Mouse (Mus musculus) limb, embryonic 10.5 days (tissue): ENCODE results near the gene Pcbd1. TPM values are rescaled to one million over a fixed set of nuclear protein-coding genes. Genes with fewer than 3 reads are reported as not detected.

ENCODE experiments used
- DNase-seq: peaks from one replicate; pipeline ENCODE4 v3.0.0-alpha.2; 2017; ENCODE audit warnings: low spot score
- H3K27ac ChIP-seq: fragments of 300-500 bp; sonication (generic); 2 replicates; pipeline ENCODE4 v1.5.1; 2016; ENCODE audit warnings: mild to moderate bottlenecking
- H3K27me3 ChIP-seq: fragments of 300-500 bp; sonication (generic); 2 replicates; pipeline ENCODE4 v1.6.1; 2016; ENCODE audit warnings: low read depth, mild to moderate bottlenecking; ENCODE audit not compliant: poor library complexity, severe bottlenecking
- H3K36me3 ChIP-seq: fragments of 300-500 bp; sonication (generic); 2 replicates; pipeline ENCODE4 v1.6.1; 2016; ENCODE audit warnings: mild to moderate bottlenecking, moderate library complexity
- H3K4me1 ChIP-seq: fragments of 300-500 bp; sonication (generic); 2 replicates; pipeline ENCODE4 v1.6.1; 2016
- H3K4me3 ChIP-seq: fragments of 300-500 bp; sonication (generic); 2 replicates; pipeline ENCODE4 v1.5.1; 2016; ENCODE audit warnings: mild to moderate bottlenecking, moderate library complexity
- H3K9me3 ChIP-seq: fragments of 300-500 bp; sonication (generic); replicated peaks from 2 replicates; pipeline ENCODE4 v1.6.1; 2016; ENCODE audit warnings: mild to moderate bottlenecking
- WGBS: fragments of 180-500 bp; shearing (Covaris S2); methylation state at CpG from one replicate; pipeline ENCODE4 v1.1.7; 2016; 5-methylcytosine and 5-hydroxymethylcytosine counted together
- microRNA-seq: library from miRNA; unstranded; fragments of <30 nt; microRNA quantifications from one replicate; pipeline ENCODE4, GENCODE M21; 2017
- polyA plus RNA-seq: library from polyadenylated mRNA; unstranded; fragments of >200 nt; fragmentation: Nextera tagmentation; extraction: Ambion mirVana; gene quantifications from 2 replicates; pipeline ENCODE4 v1.2.1, GENCODE M21; 2016

Pcbd1 gene
- polyA plus RNA-seq, 1 experiment from 2014 or later, result 22.1 TPM

GRCm38 (mm10) chr10:61123276-61123913 lies 34.3 kb downstream of the Pcbd1 start:
- peaks cover 48% of the 10 kb centered on the region for H3K36me3 ChIP-seq
- WGBS, result 92% methylated on average over 3 of the region's 3 CpGs

DNA sequence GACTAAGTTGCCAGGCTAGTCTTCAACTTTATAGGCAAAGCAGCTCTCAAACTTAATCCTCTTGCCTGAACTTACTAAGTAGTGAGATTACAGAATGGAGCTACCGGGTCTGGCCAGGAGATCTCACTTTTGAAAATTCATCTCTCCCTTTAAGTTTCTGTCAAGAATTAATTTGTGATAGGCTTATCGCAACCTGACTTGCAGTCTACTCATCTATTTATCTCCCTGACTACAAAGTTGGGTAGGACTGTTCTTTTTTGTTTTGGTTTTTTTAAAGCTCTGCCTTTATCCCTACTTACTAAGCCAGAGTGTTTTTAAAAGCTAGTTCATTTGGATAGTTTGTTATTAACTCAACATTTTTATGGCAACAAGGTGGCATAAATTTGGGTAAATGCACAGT lies 35.3 kb downstream of the Pcbd1 start:
- Histone ChIP-seq H3K9me3 (no peaks in the 10 kb centered on the region), H3K4me3 (no peak overlapping the region), H3K27ac (no peak overlapping the region), H3K27me3 (no peaks in the 10 kb centered on the region), H3K4me1 (no peaks in the 10 kb centered on the region), H3K36me3 (peaks cover 42% of the 10 kb centered on the region)
- WGBS, result 95% methylated on average over 2 of the region's 2 CpGs
- DNase-seq, result no peak

More at GRCm38 (mm10) chr10:61123276-61123913, 34.3 kb downstream of the Pcbd1 start:
- H3K27me3 ChIP-seq, result no peaks in the 10 kb centered on the region
- H3K4me1 ChIP-seq, result no peaks in the 10 kb centered on the region
- no peak overlapping the region for H3K4me3 ChIP-seq
- no peak overlapping the region for H3K27ac ChIP-seq
- DNase-seq, result no peak
- H3K9me3 ChIP-seq, result no peaks in the 10 kb centered on the region

GRCm38 (mm10) chr10:61128701-61129365 lies 39.7 kb downstream of the Pcbd1 start:
- Histone ChIP-seq H3K4me3 (no peak overlapping the region), H3K27ac (no peak overlapping the region), H3K9me3 (no peaks in the 10 kb centered on the region), H3K36me3 (peaks cover 22% of the 10 kb centered on the region), H3K4me1 (peaks cover 2% of the 10 kb centered on the region; the same call in 1 of the 2 replicates), H3K27me3 (no peaks in the 10 kb centered on the region)
- no peak for DNase-seq
- WGBS, result 90% methylated on average over 1 of the region's 1 CpGs

GRCm38 (mm10) chr10:61130959-61131358 lies 41.8 kb downstream of the Pcbd1 start:
- Histone ChIP-seq H3K9me3 (no peaks in the 10 kb centered on the region), H3K4me3 (no peak overlapping the region)
- 82% methylated on average over 3 of the region's 3 CpGs for WGBS

DNA sequence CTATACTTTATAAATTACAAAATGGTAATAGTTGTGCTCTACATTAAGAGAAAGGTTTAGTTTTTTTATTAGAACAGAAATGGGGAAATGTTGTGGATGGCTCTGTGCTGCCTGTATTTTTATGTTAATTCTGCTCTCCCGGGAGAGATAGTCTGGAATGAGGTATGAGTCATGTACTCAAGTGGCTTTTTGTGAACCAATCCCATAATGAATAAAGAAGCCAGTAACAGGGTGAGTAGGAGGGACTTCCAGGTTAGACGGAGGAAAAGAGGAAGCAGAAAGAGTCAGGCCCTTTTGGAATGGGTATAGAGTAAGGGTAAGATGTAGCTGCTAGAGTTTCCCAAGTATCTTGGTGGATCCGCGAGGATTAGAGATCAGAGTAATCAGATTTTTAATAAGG lies 44.9 kb downstream of the Pcbd1 start:
- Histone ChIP-seq H3K27me3 (no peaks in the 10 kb centered on the region), H3K9me3 (no peaks in the 10 kb centered on the region), H3K36me3 (peaks cover 18% of the 10 kb centered on the region), H3K4me3 (no peak overlapping the region), H3K4me1 (peaks cover 2% of the 10 kb centered on the region; the same call in 1 of the 2 replicates), H3K27ac (no peak overlapping the region)
- WGBS, result 89% methylated on average over 4 of the region's 4 CpGs
- no peak for DNase-seq

More at GRCm38 (mm10) chr10:61130959-61131358, 41.8 kb downstream of the Pcbd1 start:
- H3K36me3 ChIP-seq, result peaks cover 24% of the 10 kb centered on the region
- no peaks in the 10 kb centered on the region for H3K27me3 ChIP-seq
- DNase-seq, result no peak
- peaks cover 2% of the 10 kb centered on the region; the same call in 1 of the 2 replicates for H3K4me1 ChIP-seq
- no peak overlapping the region for H3K27ac ChIP-seq

DNA sequence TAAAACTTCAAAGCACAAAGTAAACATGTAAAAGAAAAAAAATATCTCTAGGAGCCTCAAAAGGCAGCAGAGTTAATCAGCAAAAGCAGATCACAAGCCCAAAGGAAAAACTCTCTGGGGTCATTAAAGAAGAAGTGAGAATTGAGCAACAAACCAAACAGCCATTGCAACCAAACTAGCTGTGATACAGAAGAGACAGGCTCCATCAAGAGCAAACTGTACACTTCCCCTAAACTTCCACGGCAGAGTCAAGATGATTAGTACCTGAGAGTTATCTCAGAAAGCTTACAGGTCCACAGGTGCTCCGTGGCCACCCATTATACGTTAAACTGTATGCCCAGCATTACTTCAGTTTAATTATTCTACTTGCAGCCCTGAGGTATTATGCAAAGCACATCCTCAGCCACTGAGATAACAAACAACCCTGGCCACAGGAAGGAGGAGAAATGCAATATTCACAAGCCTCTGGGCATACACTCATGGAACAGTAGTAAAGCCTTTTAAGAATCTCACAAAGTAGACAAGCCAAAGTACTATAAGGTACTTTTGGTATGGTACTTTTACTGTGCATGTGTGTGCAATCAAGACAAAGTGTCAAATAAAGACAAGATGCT lies 46.2 kb downstream of the Pcbd1 start:
- WGBS, result 63% methylated on average over 3 of the region's 3 CpGs
- H3K27me3 ChIP-seq, result no peaks in the 10 kb centered on the region

GRCm38 (mm10) chr10:61137567-61137966 lies 48.4 kb downstream of the Pcbd1 start:
- H3K36me3 ChIP-seq, result peaks cover 31% of the 10 kb centered on the region
- DNase-seq, result no peak
- no peak overlapping the region for H3K4me3 ChIP-seq
- no peaks in the 10 kb centered on the region for H3K27me3 ChIP-seq
- no peak overlapping the region for H3K27ac ChIP-seq
- no peaks in the 10 kb centered on the region for H3K9me3 ChIP-seq
- no peaks in the 10 kb centered on the region for H3K4me1 ChIP-seq
- 91% methylated on average over 1 of the region's 1 CpGs for WGBS

More for the DNA sequence above, 46.2 kb downstream of the Pcbd1 start:
- H3K9me3 ChIP-seq, result no peaks in the 10 kb centered on the region
- H3K27ac ChIP-seq, result no peak overlapping the region
- peaks cover 22% of the 10 kb centered on the region for H3K36me3 ChIP-seq
- peaks cover 2% of the 10 kb centered on the region; the same call in 1 of the 2 replicates for H3K4me1 ChIP-seq
- no peak for DNase-seq
- H3K4me3 ChIP-seq, result no peak overlapping the region

GRCm38 (mm10) chr10:61143343-61143742 lies 54.2 kb downstream of the Pcbd1 start:
- no peaks in the 10 kb centered on the region for H3K9me3 ChIP-seq
- H3K27me3 ChIP-seq, result no peaks in the 10 kb centered on the region
- H3K36me3 ChIP-seq, result peaks cover 27% of the 10 kb centered on the region
- peaks cover 17% of the 10 kb centered on the region for H3K4me1 ChIP-seq
- H3K27ac ChIP-seq, result no peak overlapping the region
- 95% methylated on average over 2 of the region's 2 CpGs for WGBS
- no peak for DNase-seq
- no peak overlapping the region for H3K4me3 ChIP-seq

Small RNA genes within 50 kb of the gene (microRNA-seq; reads per million reads assigned to microRNA genes)
- gene Gm44308, result not detected

Other genes starting within 250 kb of the Pcbd1 start
- gene Sgpl1, start 58.4 kb downstream of the Pcbd1 start, polyA plus RNA-seq, result 62.5 and 80.3 TPM in 2 replicates
- not detected in 2 replicates for gene Tbata, start 82.6 kb downstream of the Pcbd1 start, polyA plus RNA-seq
- 0.46 and 0.48 TPM in 2 replicates for gene Adamts14, start 184.1 kb downstream of the Pcbd1 start, polyA plus RNA-seq
- not detected in 2 replicates for gene Prf1, start 208.5 kb downstream of the Pcbd1 start, polyA plus RNA-seq